Mouse (Mus musculus) urinary bladder, postnatal 4 days (tissue): ENCODE measurements around the gene Hectd2.

Experiments used
- DNase-seq, 2 experiments: peaks; one replicate each; pipeline ENCODE4 v3.0.0; 2021 to 2022; ENCODE audit warnings: low spot score in 2 of 2

The Hectd2 gene

DNA sequence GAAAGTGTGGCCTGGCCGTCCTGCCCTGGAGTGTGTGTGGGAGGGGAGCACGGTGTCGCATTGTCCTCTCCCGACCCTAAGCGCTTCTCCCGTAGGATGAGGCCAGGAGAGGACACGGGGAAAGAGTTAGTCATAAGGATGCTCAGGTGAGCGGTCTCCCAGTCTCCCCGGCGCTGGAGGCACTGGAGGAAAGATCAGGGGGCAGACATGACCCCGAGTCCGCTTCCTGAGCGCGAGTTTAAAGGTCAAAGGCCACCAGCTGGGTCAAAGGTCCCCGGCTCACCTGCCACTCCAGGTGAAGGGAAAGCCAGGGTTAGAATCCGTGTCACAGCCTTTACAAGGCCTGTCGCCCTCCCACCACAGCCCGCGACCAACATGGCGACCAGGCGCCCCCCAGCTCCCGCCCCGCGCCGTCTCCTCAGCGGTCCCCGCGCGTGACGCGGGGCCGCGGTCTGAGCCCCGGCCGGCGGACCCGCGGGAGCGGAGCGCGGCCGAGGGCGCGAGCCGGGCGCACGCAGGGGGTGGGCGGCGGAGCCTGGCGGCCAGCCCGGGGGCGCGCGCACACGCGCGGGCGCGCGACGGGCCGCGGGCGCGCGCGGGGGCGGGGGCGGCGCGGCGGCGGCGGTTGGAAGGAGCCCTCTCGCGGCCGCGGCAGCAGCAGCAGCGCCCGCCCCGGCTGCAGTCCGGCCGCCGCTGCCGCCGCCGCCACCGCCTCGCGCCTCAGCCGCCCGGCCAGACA, at the start of gene Hectd2:
Gene Hectd2, plus strand, starts transcription at position 594 of the 739 bp plus-strand sequence.
- peak in 1 of 2 experiments; percentile 44 for DNase-seq

DNA sequence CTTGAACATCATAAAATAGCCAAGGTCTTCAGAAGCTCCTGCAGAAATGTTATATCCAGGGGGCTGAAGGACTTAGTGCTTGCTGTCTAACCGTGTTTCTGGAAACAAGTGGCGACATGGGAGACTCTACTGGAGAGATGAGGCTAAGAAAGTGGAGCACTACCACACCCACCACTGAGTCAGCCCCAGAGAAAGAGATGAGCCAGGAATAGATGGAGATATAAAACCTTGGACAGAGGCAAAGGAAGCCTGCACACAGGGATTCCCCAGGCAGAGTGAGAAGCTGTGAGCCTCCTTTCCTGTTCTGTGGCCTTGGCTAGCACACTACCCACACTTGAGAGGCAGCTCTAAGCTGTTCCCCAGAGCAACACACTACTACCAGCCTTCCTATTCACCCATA, 49.7 kb upstream of the Hectd2 start:
- DNase-seq: no peak

DNA sequence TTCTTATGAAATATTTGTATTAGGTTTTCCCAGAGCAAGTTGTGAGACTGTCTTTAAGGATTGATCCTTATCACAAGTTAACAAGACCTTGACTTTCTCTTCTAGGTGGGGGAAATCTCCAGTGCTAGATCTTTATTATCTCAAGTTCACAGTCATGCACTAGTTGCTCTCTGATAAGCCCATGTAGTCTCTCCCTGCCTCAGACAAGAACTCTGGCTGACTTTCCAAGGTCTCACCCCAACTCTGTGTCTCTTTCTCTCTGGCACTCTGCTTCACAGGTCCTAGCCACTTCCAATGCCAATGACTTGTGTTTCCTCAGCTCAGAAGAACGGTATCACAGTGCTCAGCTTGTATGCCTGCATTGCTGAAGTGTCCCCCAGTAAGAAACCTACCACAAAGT, 43.1 kb upstream of the Hectd2 start:
- no peak for DNase-seq

DNA sequence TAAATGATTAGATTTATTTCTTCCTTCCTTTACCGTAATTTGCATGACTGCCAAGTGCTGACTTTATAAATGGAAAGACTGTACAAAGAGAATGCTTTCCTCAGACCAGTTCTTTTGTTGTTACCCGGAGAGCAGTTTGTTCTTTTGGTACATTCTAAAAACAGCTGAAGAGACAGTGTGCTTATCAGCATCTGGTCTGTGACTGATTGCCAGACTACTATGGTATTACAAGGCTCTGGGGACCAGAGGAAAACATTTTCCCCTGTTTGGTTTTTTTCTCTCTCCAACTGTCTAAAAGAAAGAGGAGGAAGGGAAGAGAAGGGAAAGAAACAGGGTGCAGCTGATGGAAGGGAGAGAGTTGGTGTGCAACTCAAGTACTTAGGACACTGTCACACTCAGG, 36.0 kb upstream of the Hectd2 start:
- no peak for DNase-seq

DNA sequence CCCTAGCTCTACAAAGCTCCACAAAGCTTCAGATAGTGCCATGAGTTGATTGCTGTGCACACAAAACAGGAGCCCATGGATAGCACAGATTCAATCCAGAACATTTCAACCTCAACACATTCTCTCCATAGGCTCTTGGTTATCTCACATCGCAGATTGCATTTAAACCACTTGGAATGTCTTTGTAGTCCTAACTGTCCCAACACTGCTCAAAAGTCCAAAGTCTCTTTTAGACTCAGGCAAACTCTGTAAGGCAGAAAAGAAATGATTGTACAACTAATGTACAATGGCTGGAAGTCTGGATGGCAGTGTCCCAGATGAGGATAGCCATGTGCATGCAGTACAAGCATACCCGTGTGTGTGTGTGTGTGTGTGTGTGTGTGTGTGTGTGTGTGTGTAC, 32.9 kb upstream of the Hectd2 start:
- DNase-seq: no peak

DNA sequence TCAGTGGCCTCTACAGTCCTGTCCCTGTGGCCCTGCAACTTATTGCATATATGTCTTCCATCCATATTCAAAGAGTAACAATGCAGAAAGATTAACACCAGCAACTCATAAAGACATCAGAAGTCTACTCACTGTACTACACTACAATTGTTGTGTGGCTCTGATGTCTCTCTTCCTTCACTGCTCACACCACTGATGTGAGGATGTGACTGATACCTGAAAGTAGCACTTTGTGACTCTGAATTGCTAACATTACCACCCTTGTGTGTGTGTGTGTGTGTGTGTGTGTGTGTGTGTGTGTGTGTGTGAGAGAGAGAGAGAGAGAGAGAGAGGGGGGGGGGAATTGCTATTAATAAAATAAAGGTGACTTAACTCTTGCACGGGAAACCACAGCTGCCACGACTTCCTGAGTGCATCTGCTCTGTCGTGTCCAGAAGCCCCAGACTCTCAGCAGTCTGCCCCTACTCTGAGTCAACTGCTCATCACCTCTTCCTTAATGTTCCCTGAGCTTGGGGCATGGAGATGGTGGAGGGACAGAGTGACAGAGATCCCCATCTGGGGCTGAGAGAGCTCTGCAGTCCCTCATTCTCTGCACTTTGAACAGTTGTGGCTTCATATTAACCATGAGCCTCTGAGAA, 31.8 kb upstream of the Hectd2 start:
- DNase-seq: no peak

DNA sequence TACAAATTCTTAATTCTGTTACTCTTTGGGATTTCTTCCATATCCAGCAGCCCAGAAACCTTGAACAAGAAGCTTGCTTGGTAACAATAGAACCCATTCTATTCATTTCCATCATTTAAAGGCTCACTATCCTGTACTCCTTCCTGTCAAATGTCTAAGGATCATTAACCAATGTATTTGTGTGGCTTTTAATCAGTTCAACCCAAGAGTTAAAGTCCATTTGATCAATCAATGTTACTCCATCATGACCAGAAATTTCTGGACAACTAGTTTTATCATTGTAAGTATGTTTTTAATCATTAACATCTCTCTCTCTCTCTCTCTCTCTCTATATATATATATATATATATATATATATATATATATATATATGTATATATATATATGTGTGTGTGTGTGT, 29.4 kb upstream of the Hectd2 start:
- DNase-seq: no peak

DNA sequence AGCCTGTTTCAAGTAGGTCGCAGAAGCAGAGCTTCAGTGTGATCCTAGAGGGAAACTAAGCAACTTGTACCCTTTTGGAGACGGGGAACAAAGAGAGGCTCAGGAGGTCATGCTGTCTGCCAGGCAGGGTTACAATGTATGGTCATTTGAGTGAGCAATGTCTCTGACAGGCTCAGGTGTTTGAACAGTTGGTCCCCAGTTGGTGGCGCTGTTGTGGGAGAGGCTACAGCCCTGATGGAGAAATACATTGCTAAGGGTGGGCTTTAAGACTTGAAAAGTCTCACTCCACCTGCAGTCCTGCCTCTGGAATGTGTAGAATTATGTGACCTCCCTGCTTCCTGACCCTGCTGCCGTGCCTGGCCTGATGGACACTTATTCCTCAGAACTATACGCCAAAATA, 21.4 kb upstream of the Hectd2 start:
- DNase-seq: no peak

DNA sequence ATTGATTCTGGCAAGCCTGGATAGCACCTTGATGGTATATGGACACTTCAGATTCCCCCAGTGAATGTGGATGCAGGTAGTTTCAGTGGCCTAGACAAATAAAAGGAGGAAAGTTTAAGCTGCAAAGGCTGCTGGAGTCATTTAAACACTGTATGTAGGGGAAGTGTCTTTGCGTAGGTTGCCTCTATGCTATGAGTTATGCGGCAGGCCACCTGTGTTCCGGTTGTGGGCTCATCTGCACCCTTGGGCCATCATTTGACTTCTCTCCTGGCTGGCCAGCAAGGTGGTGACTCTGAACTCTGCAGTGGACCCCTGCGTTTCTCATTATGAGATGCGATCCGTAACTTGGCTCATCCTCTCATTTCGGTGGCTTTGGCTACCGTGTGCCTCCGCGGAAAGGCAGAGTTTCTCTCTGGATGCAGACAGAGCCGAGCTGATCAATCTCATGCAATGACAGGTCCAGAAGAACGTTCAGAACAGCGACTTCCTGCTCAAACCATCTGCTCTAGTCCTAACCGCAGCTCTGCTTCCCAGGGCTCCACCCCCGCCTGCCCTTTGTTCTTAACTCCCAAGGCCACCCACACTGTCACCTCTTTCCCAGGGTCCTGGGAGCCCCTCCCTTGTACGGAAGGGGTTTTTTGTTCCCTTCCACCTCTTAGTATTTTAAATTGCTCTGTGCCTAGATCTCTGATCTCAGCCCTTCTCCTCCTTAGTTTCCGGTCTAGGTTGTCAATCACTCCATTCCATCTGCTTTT, 20.3 kb upstream of the Hectd2 start:
- DNase-seq: no peak

DNA sequence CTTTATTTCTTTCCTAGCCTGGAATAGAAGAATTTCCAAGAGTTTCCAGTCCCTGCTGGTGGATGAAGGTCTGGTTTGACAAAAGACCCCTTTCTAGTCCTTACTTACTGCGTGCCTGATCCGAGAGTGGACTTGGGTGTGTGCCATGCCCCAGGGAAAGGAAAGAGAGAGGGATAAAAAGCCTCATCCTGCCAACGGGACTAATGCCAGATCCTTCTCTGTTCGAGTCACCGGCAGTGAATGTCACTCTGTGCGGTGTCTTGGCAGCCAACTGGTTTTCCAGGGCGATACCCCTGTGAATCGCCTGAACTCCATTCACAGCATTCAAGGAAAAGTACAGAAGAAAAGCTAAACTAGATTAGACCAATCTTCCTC, 19.7 kb upstream of the Hectd2 start:
- no peak for DNase-seq

DNA sequence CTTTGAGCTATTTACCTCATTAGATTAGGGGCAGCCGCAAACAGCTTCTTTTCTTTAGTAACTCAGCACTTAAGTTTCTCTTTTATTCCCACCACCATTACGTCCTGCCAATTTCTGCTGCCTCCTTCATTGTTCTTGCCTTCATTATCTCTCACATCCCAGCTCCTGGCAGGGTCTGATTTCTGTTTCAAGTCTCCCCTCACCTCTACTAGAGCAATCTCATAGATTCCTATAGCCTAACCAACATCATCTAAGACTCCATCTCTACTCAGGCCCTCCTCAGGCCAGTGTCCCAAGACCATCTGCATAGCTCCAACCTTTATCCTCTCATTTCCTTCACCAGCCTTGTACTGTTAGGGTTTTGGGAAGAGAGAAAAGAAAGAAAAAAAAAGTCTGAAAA, 19.3 kb upstream of the Hectd2 start:
- DNase-seq: no peak

DNA sequence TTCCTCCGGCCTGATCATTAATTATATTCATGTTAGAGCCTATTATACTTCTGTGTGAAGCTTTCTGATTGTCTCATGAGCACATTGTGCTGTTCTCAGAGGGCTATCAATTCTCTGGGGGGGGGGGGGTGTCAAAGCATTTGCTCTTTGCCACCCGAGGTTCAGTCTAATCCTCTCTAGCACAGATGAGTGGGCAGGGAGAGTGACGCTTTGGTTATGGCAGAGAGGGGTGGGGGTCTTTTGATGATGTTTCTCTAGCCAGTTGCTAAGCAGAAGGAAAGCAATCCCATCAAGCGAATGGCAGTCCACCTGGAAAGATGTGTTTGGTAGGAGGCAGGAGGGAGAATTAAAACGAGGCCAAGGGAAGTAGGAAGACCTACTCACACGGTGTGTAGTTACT, 18.6 kb upstream of the Hectd2 start:
- DNase-seq: no peak

DNA sequence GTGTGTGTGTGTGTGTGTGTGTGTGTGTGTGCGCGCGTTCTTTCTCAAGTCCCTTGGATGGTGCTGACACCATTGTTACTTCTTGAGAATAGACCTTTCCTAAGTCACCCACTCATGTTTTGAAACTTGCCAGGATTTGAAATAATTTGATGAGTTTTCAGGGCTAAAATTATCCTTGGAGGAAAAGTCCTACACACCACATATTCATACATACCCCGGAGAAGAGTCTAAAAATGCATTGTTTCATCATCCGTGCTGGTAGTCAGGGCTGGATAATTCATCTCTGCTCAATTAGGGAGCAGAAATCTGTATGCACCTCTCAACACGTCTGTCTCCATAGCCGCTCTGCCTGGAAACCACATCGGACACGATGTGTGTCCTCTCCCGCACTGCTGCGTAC, 17.5 kb upstream of the Hectd2 start:
- no peak for DNase-seq

DNA sequence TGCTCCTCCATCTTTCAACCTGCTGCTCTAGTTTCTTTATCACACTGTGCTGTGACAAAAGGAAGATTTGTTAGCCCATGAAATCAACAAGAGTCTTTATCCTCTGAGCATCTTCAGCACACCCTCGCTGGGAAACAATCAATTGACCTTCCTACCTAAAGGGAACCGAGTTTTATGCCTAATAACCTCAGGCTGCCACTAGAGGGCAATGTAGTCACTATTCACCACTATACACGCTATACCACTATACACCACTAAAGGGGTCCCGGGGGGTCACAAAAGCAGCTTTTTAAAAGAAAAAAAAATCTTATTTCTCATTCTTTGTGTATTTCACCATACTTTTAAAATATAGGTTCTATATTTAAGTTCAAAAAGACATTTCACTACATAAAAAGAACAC, 15.9 kb upstream of the Hectd2 start:
- DNase-seq: no peak

DNA sequence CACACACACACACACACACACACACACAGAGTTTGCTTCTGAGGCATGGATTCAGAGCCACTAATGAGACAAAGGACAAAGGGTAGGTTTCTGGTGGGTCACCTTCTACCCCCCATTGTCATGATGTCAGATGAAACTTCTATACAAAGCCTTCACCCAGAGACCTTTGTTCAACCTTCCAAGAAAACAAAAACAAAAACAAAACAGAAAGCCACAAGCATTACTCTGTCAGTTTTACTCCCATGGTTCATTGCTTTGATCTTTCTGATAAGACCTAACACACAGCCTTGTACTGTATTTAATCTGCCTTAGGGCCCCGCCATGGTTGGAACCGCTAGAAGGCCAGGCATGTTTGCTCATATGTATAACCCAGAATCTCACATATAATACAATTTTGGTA, 15.1 kb upstream of the Hectd2 start:
- no peak for DNase-seq

DNA sequence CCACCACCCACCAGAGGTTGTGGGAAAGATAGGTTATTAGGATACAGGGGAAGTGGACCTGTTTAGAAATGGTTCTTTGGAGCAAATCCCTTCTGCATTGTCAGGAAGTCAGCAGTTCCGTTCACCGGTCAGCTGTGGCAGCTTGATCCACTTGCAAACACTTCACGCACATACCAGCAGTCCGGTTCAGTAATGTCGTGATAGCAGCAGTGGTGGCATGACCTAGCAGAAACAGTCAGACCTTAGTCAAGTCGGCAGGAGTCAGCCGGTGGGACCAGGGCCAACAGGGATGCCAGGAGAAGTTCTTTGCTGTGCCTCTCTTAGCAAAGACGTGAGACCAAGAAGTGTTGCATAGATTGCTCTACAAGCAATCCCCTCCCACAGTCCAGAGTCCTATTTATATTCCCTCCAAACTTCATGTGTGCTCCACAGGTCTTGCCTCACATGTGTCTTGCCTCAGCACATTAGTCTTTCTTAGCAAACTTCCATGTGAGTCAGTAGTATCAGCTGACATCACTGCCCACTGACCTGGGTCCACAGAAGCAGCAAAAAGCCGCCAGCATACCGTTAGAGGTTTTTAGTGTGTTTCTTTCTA, 14.3 kb upstream of the Hectd2 start:
- DNase-seq: no peak

DNA sequence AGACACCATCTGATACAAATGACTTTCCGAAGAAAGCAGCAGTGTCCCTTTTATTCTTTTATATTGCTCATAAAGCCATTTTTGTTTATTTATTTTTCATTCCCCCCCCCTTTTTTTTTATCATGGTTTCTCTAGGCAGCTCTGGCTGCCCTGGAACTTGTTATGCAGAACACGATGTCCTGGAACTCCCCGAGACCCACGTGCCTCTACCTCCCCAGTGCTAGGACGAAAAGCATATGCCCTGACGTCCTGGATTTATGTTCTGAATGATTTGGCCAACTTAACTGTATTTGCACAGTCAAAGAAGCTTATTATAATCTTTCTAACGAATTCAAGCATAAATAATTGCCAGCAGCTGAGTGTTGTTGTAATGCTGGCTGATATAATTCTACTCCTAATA, 13.7 kb upstream of the Hectd2 start:
- no peak for DNase-seq

DNA sequence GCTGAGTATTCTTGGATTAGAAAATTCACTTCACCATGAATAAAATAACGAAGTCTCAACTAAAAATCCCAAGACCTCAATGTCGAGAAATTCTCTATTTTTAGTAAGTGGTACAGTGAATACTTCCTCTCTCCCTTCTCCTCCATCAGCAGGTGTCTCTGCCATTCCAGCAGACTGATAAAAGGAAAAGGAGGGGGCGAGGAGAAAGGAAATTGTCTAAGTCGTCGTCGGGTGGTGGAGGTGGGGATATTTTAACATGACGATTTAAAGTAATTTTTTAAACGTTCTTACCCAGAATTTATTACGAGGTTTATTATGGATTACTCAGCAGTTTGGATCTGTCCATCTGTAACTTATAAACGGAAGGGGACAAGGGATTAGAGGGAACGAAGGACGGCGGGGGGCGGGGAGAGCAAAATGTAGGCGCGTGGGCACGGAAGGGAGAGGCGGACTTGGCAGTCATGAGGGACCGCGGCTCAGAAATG, 836 bp upstream of the Hectd2 start:
- DNase-seq: no peak

DNA sequence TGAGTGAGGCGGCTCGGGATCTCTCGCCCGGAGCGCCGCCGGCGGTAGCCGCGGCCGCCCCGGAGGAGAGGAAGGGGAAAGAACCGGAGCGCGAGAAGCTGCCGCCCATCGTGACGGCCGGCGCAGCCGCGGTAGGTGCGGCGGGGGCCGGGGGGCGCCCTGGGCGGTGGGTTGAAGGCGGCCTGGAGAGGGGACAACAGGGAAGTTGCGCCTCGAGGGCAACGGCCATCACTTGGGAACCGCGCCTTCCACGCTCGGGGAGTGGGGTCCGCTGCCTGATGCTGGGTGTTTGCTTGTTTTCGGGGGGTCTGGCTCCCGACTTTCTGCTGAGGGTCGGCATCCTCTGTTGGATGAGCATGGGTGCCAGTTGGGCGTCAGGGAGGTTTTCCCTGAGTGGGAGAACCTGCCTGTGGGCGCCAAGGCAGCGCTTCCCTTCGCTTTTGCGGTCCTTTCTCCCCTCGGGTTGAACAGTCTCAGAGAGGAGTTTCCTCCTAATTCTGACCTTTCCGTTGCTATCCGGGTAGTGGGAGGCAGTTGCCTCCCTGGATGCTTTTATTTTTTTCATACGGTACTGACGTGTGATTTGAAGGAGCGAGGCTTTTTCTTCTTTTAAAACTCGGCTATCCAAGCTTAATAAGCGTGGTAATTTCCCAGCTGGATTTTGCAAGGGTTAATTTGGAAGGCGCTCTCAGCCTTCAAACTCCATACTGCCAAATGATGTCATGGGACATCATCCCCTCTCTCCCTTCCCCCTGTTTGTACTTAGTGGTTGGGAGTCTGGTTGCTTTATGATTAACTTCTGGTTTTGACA, 551 bp downstream of the Hectd2 start:
- DNase-seq: no peak

DNA sequence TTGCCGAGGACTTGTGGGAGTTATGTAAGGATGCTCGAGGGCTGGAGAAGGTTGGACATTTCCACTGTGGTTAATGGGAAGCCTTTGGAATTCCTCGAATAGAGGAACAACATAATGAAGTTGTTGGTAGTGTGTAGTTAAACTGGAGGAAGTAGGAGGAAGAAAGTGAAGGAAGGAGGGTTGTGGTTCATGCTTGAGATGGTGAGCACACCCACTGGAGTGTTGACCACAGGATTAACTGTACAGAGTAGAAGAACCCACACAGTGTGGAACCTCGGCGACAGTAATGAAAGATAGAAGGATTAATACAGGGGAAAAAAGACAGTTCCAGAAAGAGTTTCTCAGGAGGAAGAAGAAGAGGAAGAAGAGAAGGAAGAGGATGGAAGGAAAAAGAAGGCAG, 4.9 kb downstream of the Hectd2 start:
- DNase-seq: no peak

DNA sequence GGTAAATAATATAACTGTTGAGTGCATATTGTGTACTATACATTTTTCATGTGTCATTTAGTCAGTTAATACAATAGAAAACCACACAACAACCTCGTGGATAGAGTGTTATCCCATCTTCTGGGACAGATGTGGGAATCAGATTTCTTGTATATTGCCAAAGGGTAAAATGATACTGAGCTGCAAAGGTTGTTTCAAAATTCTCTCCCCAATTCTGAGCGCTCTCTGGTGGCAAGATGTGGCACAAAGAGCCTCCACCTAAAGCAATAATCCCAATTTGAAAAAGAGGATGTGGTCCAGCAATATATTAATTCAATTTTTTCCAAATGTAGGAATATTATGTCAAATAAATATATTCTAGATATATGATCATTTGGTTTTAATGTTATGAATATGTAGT, 5.7 kb downstream of the Hectd2 start:
- no peak for DNase-seq

DNA sequence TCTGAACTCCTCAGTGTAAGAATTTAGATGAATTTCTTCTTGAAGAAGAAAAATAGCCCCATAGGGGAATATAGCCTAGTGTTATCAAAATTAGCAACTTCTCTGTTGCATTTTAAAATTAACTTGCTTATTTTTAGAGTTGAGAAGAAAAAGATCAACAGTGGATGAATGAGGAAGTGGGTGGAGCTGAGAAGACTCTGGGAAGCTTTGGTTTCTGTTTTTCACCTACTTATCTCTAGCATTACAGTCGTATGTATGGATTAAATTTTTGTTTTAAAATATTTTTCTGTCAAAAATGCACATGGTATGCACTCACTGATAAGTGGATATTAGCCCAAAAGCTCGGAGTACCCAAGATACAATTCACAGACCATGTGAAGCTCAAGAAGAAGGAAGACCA, 6.7 kb downstream of the Hectd2 start:
- no peak for DNase-seq
